Mouse (Mus musculus) liver, embryonic 11.5 days (tissue): ENCODE results near the gene Nox1. TPM values are rescaled to one million over a fixed set of nuclear protein-coding genes. Genes with fewer than 3 reads are reported as not detected.

ENCODE experiments used
- ATAC-seq: fragments of 200-750 bp; cut with Nextera tagmentation; replicated peaks from 2 replicates; pipeline ENCODE4 v1.8.0; 2017; ENCODE audit warnings: moderate number of reproducible peaks, mild to moderate bottlenecking, moderate TSS enrichment, moderate library complexity; ENCODE audit not compliant: low FRiP score
- DNase-seq: peaks from one replicate; pipeline ENCODE4 v3.0.0-alpha.2; 2017; ENCODE audit warnings: low spot score
- H3K27ac ChIP-seq: fragments of 300-500 bp; sonication (generic); 2 replicates; pipeline ENCODE4 v1.5.1; 2014; ENCODE audit warnings: mild to moderate bottlenecking, low read depth, low read length, control low read depth
- H3K27me3 ChIP-seq: fragments of 300-500 bp; sonication (generic); replicated peaks from 2 replicates; pipeline ENCODE4 v1.6.1; 2014; ENCODE audit warnings: low read length, mixed read lengths; ENCODE audit not compliant: control insufficient read depth, insufficient read depth
- H3K36me3 ChIP-seq: fragments of 300-500 bp; sonication (generic); 2 replicates; pipeline ENCODE4 v1.6.1; 2014; ENCODE audit warnings: mild to moderate bottlenecking, low read length, moderate library complexity, mixed read lengths; ENCODE audit not compliant: control insufficient read depth, insufficient read depth
- H3K4me1 ChIP-seq: fragments of 300-500 bp; sonication (generic); replicated peaks from 2 replicates; pipeline ENCODE4 v1.6.1; 2014; ENCODE audit warnings: low read length, mixed read lengths; ENCODE audit not compliant: control insufficient read depth, insufficient read depth
- H3K4me2 ChIP-seq: fragments of 300-500 bp; sonication (generic); 2 replicates; pipeline ENCODE4 v1.6.1; 2014; ENCODE audit warnings: mild to moderate bottlenecking, control low read depth, moderate library complexity
- H3K4me3 ChIP-seq: fragments of 300-500 bp; sonication (generic); 2 replicates; pipeline ENCODE4 v1.5.1; 2014; ENCODE audit warnings: low read depth, low read length, control low read depth
- H3K9ac ChIP-seq: fragments of 300-500 bp; sonication (generic); 2 replicates; pipeline ENCODE4 v1.6.1; 2014; ENCODE audit warnings: low read depth, low read length, control low read depth
- H3K9me3 ChIP-seq: fragments of 300-500 bp; sonication (generic); 2 replicates; pipeline ENCODE4 v1.6.1; 2016; ENCODE audit warnings: low read length, inconsistent platforms, mixed read lengths; ENCODE audit not compliant: control insufficient read depth
- WGBS: fragments of 180-500 bp; shearing (Covaris S2); extraction: QIAGEN DNeasy Blood & Tissue Kit; methylation state at CpG from one replicate; pipeline ENCODE4 v1.1.7; 2014; 5-methylcytosine and 5-hydroxymethylcytosine counted together
- polyA plus RNA-seq: library from polyadenylated mRNA; unstranded; fragments of >200 nt; fragmentation: Nextera tagmentation; extraction: Ambion mirVana; gene quantifications from 2 replicates; pipeline ENCODE4 v1.2.1, GENCODE M21; 2014

The Nox1 gene
- polyA plus RNA-seq, 1 experiment from 2014 or later, result 0.07 TPM

DNA sequence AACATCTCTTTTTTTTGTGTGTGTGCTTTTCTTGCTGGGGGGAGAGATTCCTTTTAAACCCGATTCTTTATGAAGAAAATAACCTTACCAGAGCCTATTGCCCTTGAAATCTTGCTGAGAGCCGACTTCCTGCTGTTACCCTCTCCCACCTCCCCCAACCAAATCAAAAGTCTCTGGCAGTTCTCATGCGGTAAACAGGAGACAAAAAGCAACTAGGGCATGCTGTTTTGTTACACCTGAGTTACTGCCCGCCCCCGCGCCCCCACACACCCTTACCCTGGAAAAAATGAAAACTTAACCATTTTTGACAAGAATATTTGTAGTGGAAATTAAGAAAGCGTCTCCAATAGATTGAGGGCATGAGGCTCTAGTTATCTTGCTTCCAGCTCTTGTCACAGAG lies 63.6 kb downstream of the Nox1 start:
- no peaks in the 10 kb centered on the region for H3K36me3 ChIP-seq
- no peak overlapping the region for H3K4me3 ChIP-seq
- H3K9ac ChIP-seq, result no peak overlapping the region
- no peaks in the 10 kb centered on the region for H3K9me3 ChIP-seq
- 46% methylated on average over 7 of the region's 7 CpGs for WGBS
- H3K4me1 ChIP-seq, result no peaks in the 10 kb centered on the region
- H3K4me2 ChIP-seq, result no peak overlapping the region
- DNase-seq, result no peak
- no peak overlapping the region for H3K27ac ChIP-seq
- ATAC-seq, result no peak
- H3K27me3 ChIP-seq, result peaks cover 14% of the 10 kb centered on the region

DNA sequence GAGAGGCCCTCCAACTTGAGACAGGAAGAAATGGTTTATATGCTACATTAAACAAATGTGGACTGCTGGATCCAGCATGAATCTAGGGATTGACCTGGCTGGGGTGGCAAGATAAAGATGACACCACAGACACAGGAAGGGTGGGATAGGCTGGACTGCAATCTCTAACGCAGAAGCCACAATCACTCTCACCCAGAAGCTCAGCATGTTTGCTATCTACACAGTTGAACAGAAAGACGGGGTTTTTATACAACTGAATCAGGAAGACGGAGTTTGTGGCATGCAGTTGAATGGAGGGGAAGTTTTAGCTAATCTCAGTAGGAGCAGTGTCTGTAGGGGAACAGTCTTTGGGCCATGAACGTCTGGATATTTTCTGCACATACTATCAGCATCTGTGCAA lies 79.8 kb downstream of the Nox1 start:
- no peak overlapping the region for H3K27ac ChIP-seq
- no peaks in the 10 kb centered on the region; the same call in none of the 2 replicates for H3K27me3 ChIP-seq
- no peak overlapping the region for H3K4me3 ChIP-seq
- DNase-seq (no peak), ATAC-seq (peak; percentile 54)
- 38% methylated on average over 4 of the region's 4 CpGs for WGBS
- no peak overlapping the region for H3K4me2 ChIP-seq
- H3K9ac ChIP-seq, result no peak overlapping the region
- no peaks in the 10 kb centered on the region for H3K9me3 ChIP-seq
- H3K36me3 ChIP-seq, result no peaks in the 10 kb centered on the region
- H3K4me1 ChIP-seq, result no peaks in the 10 kb centered on the region

DNA sequence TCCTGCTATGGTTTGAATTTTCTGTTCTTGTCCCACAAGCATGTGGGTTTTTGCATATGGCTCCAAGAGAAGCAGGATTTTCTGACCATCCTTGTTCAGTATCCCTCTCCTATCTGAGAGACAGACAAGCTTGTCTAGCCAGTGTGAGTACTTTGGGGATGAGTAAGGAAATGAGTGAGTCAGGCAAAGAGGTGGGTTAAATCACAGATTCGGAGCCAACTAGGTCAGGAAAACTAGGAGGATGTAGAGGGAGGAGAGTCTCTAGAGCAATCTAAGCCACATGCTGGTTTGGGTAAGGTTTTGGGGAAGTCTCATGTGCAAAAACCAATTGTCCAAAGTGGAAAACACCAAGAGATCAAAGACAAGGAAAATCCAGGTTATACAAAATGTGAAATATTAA lies 80.2 kb downstream of the Nox1 start:
- H3K27ac ChIP-seq, result no peak overlapping the region
- no peak overlapping the region for H3K9ac ChIP-seq
- H3K36me3 ChIP-seq, result no peaks in the 10 kb centered on the region
- H3K4me3 ChIP-seq, result no peak overlapping the region
- 63% methylated on average over 1 of the region's 1 CpGs for WGBS
- no peaks in the 10 kb centered on the region; the same call in none of the 2 replicates for H3K27me3 ChIP-seq
- H3K4me2 ChIP-seq, result no peak overlapping the region
- H3K4me1 ChIP-seq, result no peaks in the 10 kb centered on the region
- DNase-seq (no peak), ATAC-seq (no peak)
- H3K9me3 ChIP-seq, result no peaks in the 10 kb centered on the region

DNA sequence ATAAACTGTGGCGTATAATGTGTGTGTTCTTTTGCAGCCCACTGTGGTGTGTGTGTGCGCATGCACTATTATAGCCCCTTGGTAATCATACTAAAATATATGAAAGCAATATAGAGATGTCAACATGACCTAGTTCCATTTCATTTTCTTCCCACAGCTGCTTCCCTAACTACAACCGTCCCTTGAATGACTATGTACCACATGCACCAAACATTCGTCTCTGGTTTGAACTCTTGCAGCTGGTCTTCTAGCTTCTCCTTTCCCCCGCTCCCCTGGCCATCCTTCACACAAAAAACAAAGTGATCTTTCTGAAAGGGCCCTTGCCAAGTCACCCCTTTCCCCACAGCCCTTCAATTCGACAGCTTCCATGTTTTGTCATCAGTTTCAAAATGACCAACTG lies 81.7 kb downstream of the Nox1 start:
- DNase-seq (no peak), ATAC-seq (no peak)
- Histone ChIP-seq H3K4me3 (no peak overlapping the region), H3K27ac (no peak overlapping the region), H3K4me1 (no peaks in the 10 kb centered on the region), H3K27me3 (no peaks in the 10 kb centered on the region; the same call in none of the 2 replicates), H3K4me2 (no peak overlapping the region), H3K9me3 (no peaks in the 10 kb centered on the region), H3K36me3 (no peaks in the 10 kb centered on the region), H3K9ac (no peak overlapping the region)
- 76% methylated on average over 6 of the region's 6 CpGs for WGBS

DNA sequence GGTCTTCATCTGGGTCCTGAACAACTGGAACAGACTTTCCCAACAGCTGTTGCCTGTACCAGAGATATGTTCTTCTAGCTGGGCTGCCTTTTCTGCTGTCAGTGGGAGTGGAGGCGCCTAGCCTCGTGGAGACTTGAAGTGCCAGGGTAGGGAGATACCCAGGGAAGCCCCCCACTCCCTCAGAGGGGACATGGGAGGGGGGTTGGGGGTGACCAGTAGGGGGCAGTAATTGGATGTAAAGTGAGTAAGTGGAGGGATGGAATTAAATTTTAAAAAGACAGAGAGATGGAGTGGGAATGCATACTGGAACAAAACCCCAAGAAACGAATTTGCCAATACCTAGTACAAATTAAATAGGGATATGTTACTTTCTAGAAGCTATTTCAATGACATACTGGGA lies 87.9 kb downstream of the Nox1 start:
- Histone ChIP-seq H3K27ac (no peak overlapping the region), H3K36me3 (no peaks in the 10 kb centered on the region), H3K9me3 (no peaks in the 10 kb centered on the region), H3K4me1 (no peaks in the 10 kb centered on the region), H3K4me2 (no peak overlapping the region), H3K27me3 (peaks cover 4% of the 10 kb centered on the region; the same call in 1 of the 2 replicates), H3K4me3 (no peak overlapping the region), H3K9ac (no peak overlapping the region)
- DNase-seq (no peak), ATAC-seq (no peak)
- 37% methylated on average over 3 of the region's 3 CpGs for WGBS

DNA sequence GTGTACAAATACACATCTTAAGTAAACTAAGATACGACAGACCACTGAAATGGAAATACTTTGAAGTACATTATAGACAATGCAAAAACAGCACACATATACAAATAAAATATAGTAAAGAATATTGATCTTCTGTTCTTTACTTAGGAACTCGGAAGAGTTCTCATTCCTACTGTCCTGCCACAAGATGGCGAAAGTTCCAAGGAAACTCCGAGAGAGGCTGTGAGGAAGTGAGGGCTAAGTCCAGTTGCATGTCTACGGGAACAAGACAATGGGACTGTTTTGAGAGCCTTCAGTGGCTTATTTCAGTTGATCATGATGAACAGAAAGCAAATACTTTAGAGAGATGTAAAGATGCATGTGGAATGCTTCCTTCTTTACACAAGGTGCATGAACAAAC lies 89.5 kb downstream of the Nox1 start:
- ATAC-seq, result no peak
- Histone ChIP-seq H3K4me2 (no peak overlapping the region), H3K4me3 (no peak overlapping the region), H3K4me1 (no peaks in the 10 kb centered on the region), H3K9ac (no peak overlapping the region), H3K27ac (no peak overlapping the region), H3K36me3 (no peaks in the 10 kb centered on the region), H3K27me3 (peaks cover 7% of the 10 kb centered on the region; the same call in 1 of the 2 replicates), H3K9me3 (no peaks in the 10 kb centered on the region)
- DNase-seq, result no peak
- WGBS, result 38% methylated on average over 5 of the region's 5 CpGs

DNA sequence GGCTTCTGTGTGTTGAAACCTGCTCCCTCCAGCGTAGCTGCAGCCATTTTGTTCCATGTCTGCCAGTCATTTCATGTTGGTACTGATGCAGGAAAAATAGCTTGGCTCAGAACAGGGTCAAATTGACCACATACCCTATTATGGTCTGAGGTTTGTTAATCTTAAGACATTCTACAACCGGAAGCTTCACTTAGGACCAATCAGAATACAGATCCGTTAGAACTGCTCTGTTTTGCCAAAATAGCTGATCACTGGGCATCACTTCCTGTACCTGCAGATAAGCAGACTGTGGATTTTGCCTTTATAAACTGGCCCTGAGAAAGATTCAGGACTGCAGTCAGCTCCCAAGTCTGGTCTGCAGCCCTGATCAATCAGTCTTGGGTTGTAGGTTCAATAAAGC lies 93.2 kb downstream of the Nox1 start:
- Histone ChIP-seq H3K4me1 (no peaks in the 10 kb centered on the region), H3K4me3 (no peak overlapping the region), H3K9ac (no peak overlapping the region), H3K27me3 (peaks cover 7% of the 10 kb centered on the region; the same call in 1 of the 2 replicates), H3K27ac (no peak overlapping the region), H3K9me3 (no peaks in the 10 kb centered on the region), H3K4me2 (no peak overlapping the region), H3K36me3 (no peaks in the 10 kb centered on the region)
- no peak for DNase-seq
- no peak for ATAC-seq
- WGBS, result 67% methylated on average over 3 of the region's 3 CpGs

DNA sequence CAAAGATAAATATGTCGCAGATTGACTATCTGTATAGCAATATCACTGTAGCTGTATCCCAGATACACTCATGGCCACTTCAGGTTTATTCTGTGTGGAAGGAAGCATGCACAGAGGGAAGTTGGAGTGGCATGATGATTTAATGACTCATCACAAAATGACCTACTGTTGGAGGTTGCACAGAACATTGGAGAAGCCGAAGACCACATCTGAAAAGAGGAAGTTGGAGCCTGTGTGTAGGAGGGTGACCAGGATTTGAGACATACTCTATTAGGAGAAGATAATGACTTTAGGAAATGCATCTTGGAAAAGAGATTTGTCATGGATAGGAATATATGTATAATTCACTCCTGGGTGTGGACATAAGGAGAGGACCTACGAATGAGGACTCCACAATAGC lies 105.3 kb downstream of the Nox1 start:
- no peak for ATAC-seq
- no peak overlapping the region for H3K27ac ChIP-seq
- no peaks in the 10 kb centered on the region for H3K36me3 ChIP-seq
- no peaks in the 10 kb centered on the region for H3K9me3 ChIP-seq
- 56% methylated on average over 3 of the region's 3 CpGs for WGBS
- no peaks in the 10 kb centered on the region for H3K4me1 ChIP-seq
- H3K27me3 ChIP-seq, result 0 out of 2 replicates have a peak, but pooled peaks cover 3% of the 10 kb centered on the region
- H3K9ac ChIP-seq, result no peak overlapping the region
- no peak overlapping the region for H3K4me2 ChIP-seq
- DNase-seq, result no peak
- H3K4me3 ChIP-seq, result no peak overlapping the region

DNA sequence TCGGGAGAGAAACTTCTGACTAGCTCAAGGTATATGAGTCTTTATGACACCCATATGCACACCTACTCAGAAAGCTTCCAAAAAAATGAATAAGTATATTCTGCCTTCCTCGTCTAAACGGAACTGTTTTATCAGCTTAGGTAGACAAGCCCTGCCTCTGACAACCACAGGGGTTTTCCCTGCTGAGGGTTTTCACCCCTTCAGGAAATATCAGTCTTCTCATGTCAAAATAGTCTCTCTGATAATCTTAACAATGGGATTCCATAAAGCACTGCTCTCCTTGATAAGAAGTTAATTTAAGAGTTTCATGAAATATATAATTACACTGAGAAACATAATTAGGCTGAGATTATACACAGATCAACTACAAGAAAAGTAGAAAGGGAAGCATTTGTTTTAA lies 110.0 kb downstream of the Nox1 start:
- Histone ChIP-seq H3K4me2 (no peak overlapping the region), H3K9me3 (no peaks in the 10 kb centered on the region), H3K4me3 (no peak overlapping the region), H3K27me3 (0 out of 2 replicates have a peak, but pooled peaks cover 3% of the 10 kb centered on the region), H3K36me3 (no peaks in the 10 kb centered on the region), H3K4me1 (no peaks in the 10 kb centered on the region), H3K27ac (no peak overlapping the region), H3K9ac (no peak overlapping the region)
- 59% methylated on average over 3 of the region's 3 CpGs for WGBS
- ATAC-seq (no peak), DNase-seq (no peak)
